Mouse (Mus musculus): ENCODE measurements around the gene Gm28374.

DNA sequence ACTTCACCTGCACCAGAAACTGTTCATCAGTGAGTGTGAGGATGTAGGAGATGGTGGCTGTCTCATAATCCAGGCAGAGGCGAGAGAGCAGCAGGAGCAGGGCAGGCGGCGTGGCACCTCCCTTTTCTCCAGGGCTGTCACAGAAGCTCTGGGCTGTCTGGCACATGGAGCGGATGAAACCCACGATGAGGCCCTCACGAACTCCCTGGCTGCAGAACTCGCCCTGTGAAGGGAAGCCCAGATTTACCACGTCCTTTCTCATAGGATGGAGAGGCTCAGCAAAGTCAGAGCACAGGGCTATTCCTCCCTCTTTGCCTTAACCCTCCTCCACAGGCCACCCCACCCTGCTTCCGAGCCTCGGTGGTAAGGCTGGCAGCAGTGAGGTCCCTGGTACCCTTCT, 12.2 kb downstream of the Gm28374 start:
- TF ChIP-seq CTCF (IDR thresholded peaks at IDR 0.05; ENCODE audit: low read depth) (no peak), EP300 (IDR thresholded peaks at IDR 0.05; ENCODE audit: low read depth) (no peak)

Data from liver, embryonic 14.5 days (tissue).